Mouse (Mus musculus): Measurements from ENCODE around the gene Nlrp1b. TPM values are rescaled to one million over a fixed set of nuclear protein-coding genes. Genes with fewer than 3 reads are reported as not detected.

The Nlrp1b gene
- polyA plus RNA-seq (2015; fragmentation: Nextera tagmentation; extraction: Ambion mirVana) = not detected in 2 replicates

GRCm38 (mm10) chr11:71230684-71231480 lies at the start of gene Nlrp1b:
Gene Nlrp1b (minus strand): TSS chr11:71230733.
- Histone ChIP-seq H3K36me3 (no peaks in the 10 kb centered on the region), H3K27ac (no peak within 1 kb of the TSS), H3K4me2 (no peak within 1 kb of the TSS), H3K4me3 (replicated peaks) (no peak within 1 kb of the TSS), H3K9ac (no peak within 1 kb of the TSS), H3K27me3 (no peaks in the 10 kb centered on the region), H3K4me1 (no peaks in the 10 kb centered on the region), H3K9me3 (replicated peaks) (no peaks in the 10 kb centered on the region)
- 75% methylated on average over 2 of the region's 2 CpGs for WGBS
- ATAC-seq (replicated peaks; ENCODE audit: low FRiP score) = no peak

- no peak overlapping the region for H3K4me2 ChIP-seq
- H3K4me1 ChIP-seq = no peaks in the 10 kb centered on the region
- ATAC-seq (replicated peaks; ENCODE audit: low FRiP score) = no peak
- no peak overlapping the region for H3K4me3 ChIP-seq (replicated peaks)
- no peaks in the 10 kb centered on the region for H3K9me3 ChIP-seq (replicated peaks)
- H3K9ac ChIP-seq = no peak overlapping the region
- H3K27ac ChIP-seq = no peak overlapping the region
- no peaks in the 10 kb centered on the region for H3K27me3 ChIP-seq
- no peaks in the 10 kb centered on the region for H3K36me3 ChIP-seq
- WGBS = 83% methylated on average over 3 of the region's 3 CpGs
Observed at GRCm38 (mm10) chr11:71261036-71261435, 30.5 kb upstream of the Nlrp1b start.

- Histone ChIP-seq H3K4me1 (no peaks in the 10 kb centered on the region), H3K36me3 (no peaks in the 10 kb centered on the region), H3K27me3 (no peaks in the 10 kb centered on the region), H3K27ac (no peak overlapping the region), H3K9ac (no peak overlapping the region), H3K4me2 (no peak overlapping the region), H3K9me3 (replicated peaks) (no peaks in the 10 kb centered on the region), H3K4me3 (replicated peaks) (no peak overlapping the region)
- 79% methylated on average over 5 of the region's 5 CpGs for WGBS
- no peak for ATAC-seq (replicated peaks; ENCODE audit: low FRiP score)
Observed at GRCm38 (mm10) chr11:71251333-71251732, 20.8 kb upstream of the Nlrp1b start.

- no peaks in the 10 kb centered on the region for H3K9me3 ChIP-seq (replicated peaks)
- H3K36me3 ChIP-seq = no peaks in the 10 kb centered on the region
- no peaks in the 10 kb centered on the region for H3K4me1 ChIP-seq
- no peak for ATAC-seq (replicated peaks; ENCODE audit: low FRiP score)
- H3K9ac ChIP-seq = no peak overlapping the region
- WGBS = 76% methylated on average over 2 of the region's 2 CpGs
- no peak overlapping the region for H3K27ac ChIP-seq
- no peaks in the 10 kb centered on the region for H3K27me3 ChIP-seq
- H3K4me3 ChIP-seq (replicated peaks) = no peak overlapping the region
- H3K4me2 ChIP-seq = no peak overlapping the region
Observed at GRCm38 (mm10) chr11:71224614-71225013, 5.9 kb downstream of the Nlrp1b start.

- Histone ChIP-seq H3K4me2 (no peak overlapping the region), H3K4me1 (no peaks in the 10 kb centered on the region), H3K36me3 (no peaks in the 10 kb centered on the region), H3K9ac (no peak overlapping the region), H3K9me3 (replicated peaks) (no peaks in the 10 kb centered on the region), H3K4me3 (replicated peaks) (no peak overlapping the region), H3K27me3 (no peaks in the 10 kb centered on the region), H3K27ac (no peak overlapping the region)
- WGBS = 74% methylated on average over 4 of the region's 4 CpGs
- ATAC-seq (replicated peaks; ENCODE audit: low FRiP score) = no peak
Observed at GRCm38 (mm10) chr11:71202703-71203102, 27.8 kb downstream of the Nlrp1b start.

- Histone ChIP-seq H3K4me3 (replicated peaks) (no peak overlapping the region), H3K27ac (no peak overlapping the region), H3K9ac (no peak overlapping the region), H3K36me3 (no peaks in the 10 kb centered on the region), H3K9me3 (replicated peaks) (no peaks in the 10 kb centered on the region), H3K4me1 (no peaks in the 10 kb centered on the region), H3K4me2 (no peak overlapping the region), H3K27me3 (no peaks in the 10 kb centered on the region)
- 84% methylated on average over 2 of the region's 2 CpGs for WGBS
- ATAC-seq (replicated peaks; ENCODE audit: low FRiP score) = no peak
Observed at GRCm38 (mm10) chr11:71199349-71199748, 31.2 kb downstream of the Nlrp1b start.

GRCm38 (mm10) chr11:71169633-71170032 lies 60.9 kb downstream of the Nlrp1b start:
- Histone ChIP-seq H3K4me1 (no peaks in the 10 kb centered on the region), H3K4me2 (no peak overlapping the region), H3K9ac (no peak overlapping the region), H3K9me3 (replicated peaks) (no peaks in the 10 kb centered on the region), H3K27me3 (no peaks in the 10 kb centered on the region), H3K36me3 (no peaks in the 10 kb centered on the region), H3K4me3 (replicated peaks) (no peak overlapping the region), H3K27ac (no peak overlapping the region)
- WGBS = 79% methylated on average over 1 of the region's 1 CpGs
- no peak for ATAC-seq (replicated peaks; ENCODE audit: low FRiP score)

GRCm38 (mm10) chr11:71164139-71164538 lies 66.4 kb downstream of the Nlrp1b start:
- ATAC-seq (replicated peaks; ENCODE audit: low FRiP score) = no peak
- 62% methylated on average over 1 of the region's 1 CpGs for WGBS
- H3K36me3 ChIP-seq = no peaks in the 10 kb centered on the region
- H3K27me3 ChIP-seq = no peaks in the 10 kb centered on the region
- no peaks in the 10 kb centered on the region for H3K4me1 ChIP-seq
- no peak overlapping the region for H3K27ac ChIP-seq
- H3K9me3 ChIP-seq (replicated peaks) = no peaks in the 10 kb centered on the region
- H3K4me3 ChIP-seq (replicated peaks) = no peak overlapping the region
- no peak overlapping the region for H3K4me2 ChIP-seq
- H3K9ac ChIP-seq = no peak overlapping the region

- Histone ChIP-seq H3K4me1 (no peaks in the 10 kb centered on the region), H3K36me3 (no peaks in the 10 kb centered on the region), H3K4me2 (no peak overlapping the region), H3K9me3 (replicated peaks) (no peaks in the 10 kb centered on the region), H3K27ac (no peak overlapping the region), H3K4me3 (replicated peaks) (no peak overlapping the region), H3K27me3 (no peaks in the 10 kb centered on the region; the same call in 1 of the 2 replicates), H3K9ac (no peak overlapping the region)
- no peak for ATAC-seq (replicated peaks; ENCODE audit: low FRiP score)
- WGBS = 73% methylated on average over 3 of the region's 3 CpGs
Observed at GRCm38 (mm10) chr11:71159439-71160136, 70.9 kb downstream of the Nlrp1b start.

GRCm38 (mm10) chr11:71155272-71155671 lies 75.3 kb downstream of the Nlrp1b start:
- H3K27ac ChIP-seq = no peak overlapping the region
- no peak for ATAC-seq (replicated peaks; ENCODE audit: low FRiP score)
- H3K4me2 ChIP-seq = no peak overlapping the region
- H3K4me3 ChIP-seq (replicated peaks) = no peak overlapping the region
- no peaks in the 10 kb centered on the region for H3K9me3 ChIP-seq (replicated peaks)
- H3K4me1 ChIP-seq = no peaks in the 10 kb centered on the region
- H3K36me3 ChIP-seq = no peaks in the 10 kb centered on the region
- WGBS = 87% methylated on average over 1 of the region's 1 CpGs
- no peak overlapping the region for H3K9ac ChIP-seq
- no peaks in the 10 kb centered on the region; the same call in 1 of the 2 replicates for H3K27me3 ChIP-seq

- H3K4me3 ChIP-seq (replicated peaks) = no peak within 1 kb of the TSS
- no peak within 1 kb of the TSS for H3K27ac ChIP-seq
- no peak within 1 kb of the TSS for H3K9ac ChIP-seq
- 72% methylated on average over 3 of the region's 3 CpGs for WGBS
- no peaks in the 10 kb centered on the region for H3K9me3 ChIP-seq (replicated peaks)
- no peaks in the 10 kb centered on the region for H3K4me1 ChIP-seq
- H3K36me3 ChIP-seq = no peaks in the 10 kb centered on the region
- H3K27me3 ChIP-seq = no peaks in the 10 kb centered on the region
- H3K4me2 ChIP-seq = no peak within 1 kb of the TSS
- no peak for ATAC-seq (replicated peaks; ENCODE audit: low FRiP score)
Observed at GRCm38 (mm10) chr11:71144661-71145060, 85.9 kb downstream of the Nlrp1b start, which contains the start of gene Nlrp1a. Gene Nlrp1a (minus strand): TSS chr11:71144704.

- WGBS = 91% methylated on average over 1 of the region's 1 CpGs
- no peaks in the 10 kb centered on the region for H3K36me3 ChIP-seq
- H3K27me3 ChIP-seq = no peaks in the 10 kb centered on the region
- ATAC-seq (replicated peaks; ENCODE audit: low FRiP score) = no peak
- no peak overlapping the region for H3K9ac ChIP-seq
- no peaks in the 10 kb centered on the region for H3K4me1 ChIP-seq
- H3K4me2 ChIP-seq = no peak overlapping the region
- H3K27ac ChIP-seq = no peak overlapping the region
- no peaks in the 10 kb centered on the region for H3K9me3 ChIP-seq (replicated peaks)
- no peak overlapping the region for H3K4me3 ChIP-seq (replicated peaks)
Observed at GRCm38 (mm10) chr11:71142031-71142430, 88.5 kb downstream of the Nlrp1b start.
